Mouse (Mus musculus) frontal cortex, postnatal 14 days (tissue): ENCODE measurements around the gene Nr2f6.
A peak's percentile ranks its signal among the peaks of the same experiment; 100 is the strongest.
"Not testable (repeated sequence)": the region's sequence is repeated elsewhere in the genome, so short reads cannot be mapped to it uniquely, and the experiment has no call there.

Source experiments
- DNase-seq, 2 experiments: peaks; one replicate each; pipeline ENCODE4 v3.0.0; 2022; ENCODE audit warnings: low spot score in 2 of 2

The Nr2f6 gene

GRCm38 (mm10) chr8:71367529-71368176, 14.1 kb downstream of the Nr2f6 start:
- DNase-seq: no peak

- DNase-seq: peak; percentile 87 to 88
Observed at GRCm38 (mm10) chr8:71366771-71367528, 14.8 kb downstream of the Nr2f6 start, which contains the start of gene Use1. Gene Use1, plus strand, starts transcription at chr8:71366848.

GRCm38 (mm10) chr8:71358026-71358425, 23.7 kb downstream of the Nr2f6 start:
- no peak for DNase-seq

- DNase-seq: no peak
Observed at GRCm38 (mm10) chr8:71351520-71351919, 30.2 kb downstream of the Nr2f6 start.

- DNase-seq: no peak
Observed at GRCm38 (mm10) chr8:71351117-71351516, 30.6 kb downstream of the Nr2f6 start.

GRCm38 (mm10) chr8:71346581-71346980, 35.2 kb downstream of the Nr2f6 start:
- DNase-seq: no peak

GRCm38 (mm10) chr8:71340625-71341024, 41.1 kb downstream of the Nr2f6 start:
- DNase-seq: no peak

- DNase-seq: not testable (repeated sequence)
Observed at GRCm38 (mm10) chr8:71337834-71338233, 43.9 kb downstream of the Nr2f6 start.

- no peak for DNase-seq
Observed at GRCm38 (mm10) chr8:71324848-71325247, 56.9 kb downstream of the Nr2f6 start.
